Mouse (Mus musculus) cortical plate, adult 2 months (tissue): ENCODE measurements around the gene Klhl9.

Source experiments
- CTCF ChIP-seq: fragments of 200-500 bp; IDR thresholded peaks from 2 replicates; pipeline ENCODE4 v1.5.1; 2011; ENCODE audit warnings: mild to moderate bottlenecking, control low read depth, low read length; ENCODE audit not compliant: insufficient read depth; ENCODE audit errors: extremely low read depth
- POLR2A ChIP-seq: fragments of 200-500 bp; IDR thresholded peaks from 2 replicates; pipeline ENCODE4 v1.6.1; 2011; ENCODE audit warnings: mild to moderate bottlenecking, low read length, control low read depth; ENCODE audit not compliant: insufficient read depth; ENCODE audit errors: extremely low read depth

- TF ChIP-seq POLR2A (no peak), CTCF (no peak)
Measured at GRCm38 (mm10) chr4:88707128-88707826, 15.0 kb downstream of the Klhl9 start.
